Mouse (Mus musculus) heart, postnatal 14 days (tissue): ENCODE data around the gene Mta1. TPM values are rescaled to one million over a fixed set of nuclear protein-coding genes. Genes with fewer than 3 reads are reported as not detected.
A peak's percentile ranks its signal among the peaks of the same experiment; 100 is the strongest.

Experiments used
- DNase-seq, 2 experiments: peaks; one replicate each; pipeline ENCODE4 v3.0.0; 2021 to 2022
- intact Hi-C: fragments of 180-260 bp; cut with DNase I; formaldehyde crosslinking; loops from one replicate; pipeline ENCODE4 v1.15.1; 2025
- long read RNA-seq, 2 experiments: library from polyadenylated mRNA; stranded (forward); transcript quantifications; one replicate each; pipeline ENCODE4 v2.0.0; 2021
- total RNA-seq, 2 experiments: library from RNA; stranded (reverse); gene quantifications; 2 replicates each; pipeline ENCODE4 v1.2.3; 2021

The Mta1 gene
- 10 to 100 TPM; 45.1 to 46.8 TPM for total RNA-seq
- long read RNA-seq, experiment 1, transcript Mta1-204 (20 exons, 2,775 nt), result major isoform, 15 of 45 reads
- long read RNA-seq, experiment 1, partial matches to known transcripts, result 12 of 45 reads
- long read RNA-seq, experiment 1, other reads (novel, unspliced or antisense), result 18 of 45 reads
- long read RNA-seq, experiment 2, transcript Mta1-204 (20 exons, 2,775 nt), result major isoform, 10 of 33 reads
- long read RNA-seq, experiment 2, partial matches to known transcripts, result 14 of 33 reads
- long read RNA-seq, experiment 2, other reads (novel, unspliced or antisense), result 9 of 33 reads

DNA sequence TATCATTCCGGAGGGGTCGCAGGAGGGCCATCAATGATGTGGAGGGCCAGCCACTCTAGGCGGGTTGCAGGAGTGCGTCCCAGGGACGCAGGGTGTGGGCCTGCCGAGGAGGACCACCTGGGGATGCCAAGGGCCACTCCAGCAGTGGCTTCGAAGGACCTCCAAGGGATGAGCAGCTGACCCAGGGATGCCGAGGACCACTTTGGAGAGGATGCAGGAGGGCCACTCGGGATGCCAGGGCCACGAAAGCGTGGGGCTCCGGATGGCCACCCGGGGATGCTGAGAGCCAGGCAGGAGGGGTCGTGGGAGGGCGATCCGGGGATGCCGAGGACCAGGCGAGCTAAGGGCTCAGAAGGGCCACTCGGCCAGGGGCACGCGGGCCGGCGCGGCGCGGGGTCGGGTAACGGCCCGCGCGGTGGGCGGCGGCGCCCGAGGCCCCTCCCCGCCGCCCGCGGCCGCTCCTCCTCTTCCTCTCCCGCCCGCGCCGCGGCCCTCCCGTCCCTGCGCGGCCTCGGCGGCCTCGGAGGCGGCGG is at the start of gene Mta1:
Gene Mta1, plus strand, starts transcription at position 530 of the 533 bp plus-strand sequence.
- intact Hi-C loops, result no loop called here
- DNase-seq, result peak; percentile 70 to 78

DNA sequence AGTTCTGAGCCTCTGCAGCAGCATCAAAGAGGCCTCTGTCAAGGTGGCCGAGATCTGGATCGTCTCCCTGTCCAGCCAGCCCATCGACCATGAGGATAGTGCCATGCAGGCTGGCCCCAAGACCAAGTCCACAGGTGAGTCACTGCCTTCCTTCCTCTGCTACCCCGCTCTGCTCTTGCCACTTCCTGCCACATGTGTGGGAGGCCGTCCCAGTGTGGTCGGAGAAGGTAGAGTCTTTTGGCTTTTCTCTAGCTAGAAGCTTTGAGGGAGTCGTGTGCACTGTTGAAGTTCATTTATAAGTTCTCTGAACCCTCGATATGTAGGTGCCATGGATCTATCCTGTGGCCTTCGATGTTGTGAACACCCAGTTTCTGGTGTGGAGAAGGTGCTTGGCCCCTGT is 48.2 kb upstream of the Mta1 start:
- intact Hi-C loops, result no loop called here
- DNase-seq, result no peak

DNA sequence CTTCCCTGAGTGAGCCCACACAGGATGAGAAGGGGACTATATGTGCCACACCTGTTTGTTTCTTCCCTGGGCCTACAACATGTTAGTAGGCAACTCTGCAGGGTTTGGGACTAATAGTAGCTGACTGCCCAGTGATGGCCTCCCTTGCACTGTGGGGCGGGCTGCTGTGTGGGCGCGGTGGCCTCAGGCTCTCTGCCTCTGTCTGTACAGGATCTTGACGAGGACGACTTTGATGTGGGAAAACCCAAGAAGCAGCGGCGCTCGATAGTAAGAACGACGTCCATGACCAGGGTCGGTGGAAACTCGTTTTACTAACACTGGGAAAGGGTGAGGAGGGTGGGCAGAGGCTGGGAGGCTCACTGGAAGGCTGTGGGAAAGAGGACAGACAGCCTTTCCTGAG is 47.4 kb upstream of the Mta1 start:
- DNase-seq, result no peak
- intact Hi-C loops, result no loop called here

DNA sequence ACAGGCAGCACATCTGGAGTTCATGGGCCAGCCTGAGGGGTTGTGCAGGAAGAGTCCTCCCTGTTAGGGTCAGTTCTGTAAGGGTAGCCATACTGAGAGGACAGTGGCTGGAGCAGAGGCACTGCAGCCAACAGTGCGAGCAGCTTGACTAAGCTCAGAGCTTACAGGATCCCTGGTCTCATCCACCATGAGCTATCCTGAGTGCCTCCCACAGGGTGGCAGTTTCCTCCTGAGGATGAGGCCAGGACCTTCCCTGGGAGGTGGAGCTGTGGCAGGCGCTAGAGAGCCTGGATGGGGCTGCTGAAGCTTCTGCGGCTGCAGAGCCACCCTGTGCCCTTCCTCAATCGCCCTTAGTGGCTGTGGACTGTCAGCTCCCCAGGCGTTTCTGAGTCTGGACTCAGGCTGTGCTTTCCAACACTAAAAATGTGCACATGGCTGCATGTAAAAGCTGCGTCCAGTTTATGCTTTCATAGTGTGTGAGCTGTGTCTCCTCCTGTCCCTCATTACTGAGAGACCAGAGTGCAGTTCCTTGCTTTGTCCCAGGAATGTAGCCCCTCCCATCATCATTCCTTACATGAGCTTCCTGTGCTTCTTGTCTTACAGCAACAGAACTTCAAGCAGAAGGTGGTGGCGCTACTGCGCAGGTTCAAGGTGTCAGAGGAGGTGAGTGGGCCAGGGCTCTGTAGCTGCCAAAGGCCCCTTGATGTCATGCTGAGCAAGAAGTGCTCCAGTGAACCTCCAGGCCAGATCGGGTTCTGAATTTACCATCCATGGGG is 46.3 kb upstream of the Mta1 start:
- DNase-seq, result no peak
- intact Hi-C loops, result no loop called here

DNA sequence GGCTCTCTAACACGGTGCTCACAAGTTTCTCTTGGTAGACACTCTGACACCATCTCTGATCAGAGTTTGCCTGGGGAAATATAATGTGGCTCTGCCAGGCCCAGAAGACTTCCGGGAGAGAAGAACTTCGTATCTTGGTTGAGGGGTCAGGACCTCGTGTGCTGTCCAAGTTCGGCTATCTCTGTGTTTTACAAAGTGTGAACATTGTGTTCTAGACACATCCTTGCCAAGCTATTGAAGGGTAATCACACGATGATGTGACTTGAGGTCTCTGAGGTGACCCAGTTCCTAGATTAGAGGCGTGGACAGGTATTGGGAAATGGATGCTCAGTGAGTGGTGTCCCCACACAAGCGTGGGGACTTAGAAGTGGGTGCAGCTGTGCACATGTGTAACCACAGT is 42.0 kb upstream of the Mta1 start:
- no peak for DNase-seq
- intact Hi-C loops, result no loop called here

DNA sequence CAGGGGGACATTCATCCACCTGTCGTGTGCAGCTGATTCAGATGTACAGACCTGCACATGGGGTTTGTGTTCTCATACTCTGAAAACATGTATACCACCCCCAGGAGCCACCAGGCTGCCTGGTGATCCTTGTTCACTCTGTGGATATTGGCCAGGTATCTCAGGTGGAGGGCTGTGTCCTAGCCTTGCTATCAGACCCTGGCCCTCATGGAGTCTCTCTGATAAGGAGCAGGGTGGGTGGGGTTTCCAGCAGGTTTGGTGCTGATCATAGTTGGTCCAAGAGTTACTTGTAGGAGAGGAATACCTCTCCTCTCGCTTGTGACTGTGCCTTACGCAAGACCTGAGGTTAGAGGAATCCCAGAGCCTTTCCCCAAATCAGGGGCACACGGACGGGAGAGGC is 37.9 kb upstream of the Mta1 start:
- no peak for DNase-seq
- intact Hi-C loops, result no loop called here

DNA sequence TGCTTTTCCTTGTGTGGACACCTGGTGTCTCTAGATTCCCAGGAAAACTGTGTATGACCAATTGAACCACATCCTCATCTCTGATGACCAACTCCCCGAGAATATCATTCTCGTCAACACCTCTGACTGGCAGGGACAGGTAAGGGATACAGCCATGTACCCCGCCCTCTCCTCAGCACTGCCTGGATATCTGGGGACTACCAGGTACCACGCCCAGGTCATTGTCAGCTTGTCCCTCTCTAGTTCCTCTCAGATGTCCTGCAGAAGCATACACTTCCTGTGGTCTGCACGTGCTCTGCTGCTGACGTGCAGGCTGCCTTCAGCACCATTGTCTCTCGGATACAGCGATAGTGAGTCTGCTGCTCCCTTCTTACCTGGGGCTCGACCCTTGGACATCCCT is 36.5 kb upstream of the Mta1 start:
- DNase-seq, result no peak
- intact Hi-C loops, result no loop called here

DNA sequence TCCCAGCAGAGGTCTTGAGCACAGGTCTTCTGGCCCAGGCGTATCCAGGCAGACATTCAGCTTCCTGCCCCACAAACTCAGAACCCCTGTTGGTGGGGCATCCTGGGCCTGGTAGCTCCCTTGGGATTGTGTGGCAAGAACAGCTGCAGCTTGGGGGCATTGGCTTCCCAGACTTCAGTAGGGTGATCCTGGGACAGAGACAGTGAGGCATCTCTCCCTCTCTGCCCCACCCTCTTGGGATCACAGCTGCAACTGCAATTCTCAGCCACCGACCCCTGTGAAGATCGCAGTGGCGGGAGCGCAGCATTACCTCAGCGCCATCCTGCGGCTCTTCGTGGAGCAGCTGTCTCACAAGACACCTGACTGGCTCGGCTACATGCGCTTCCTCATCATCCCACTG is 35.9 kb upstream of the Mta1 start:
- DNase-seq, result no peak
- intact Hi-C loops, result no loop called here

DNA sequence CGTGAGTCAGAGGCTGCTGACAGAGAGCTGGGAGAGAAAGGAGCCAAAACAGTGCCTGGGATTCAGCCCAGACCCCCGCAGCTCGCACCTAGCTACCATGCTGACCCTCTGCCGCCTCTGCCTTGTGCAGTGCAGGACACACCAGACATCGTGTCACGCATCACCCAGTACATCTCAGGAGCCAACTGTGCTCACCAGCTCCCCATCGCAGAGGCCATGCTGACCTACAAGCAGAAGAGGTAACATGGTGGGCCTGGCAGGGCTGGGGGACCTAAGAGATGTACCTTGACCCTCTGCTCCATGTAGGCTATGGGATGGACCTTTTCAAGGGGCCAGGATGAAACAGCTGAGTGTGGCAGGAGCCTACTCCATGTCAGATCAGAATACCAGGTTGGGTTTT is 34.4 kb upstream of the Mta1 start:
- DNase-seq, result no peak
- intact Hi-C loops, result no loop called here

DNA sequence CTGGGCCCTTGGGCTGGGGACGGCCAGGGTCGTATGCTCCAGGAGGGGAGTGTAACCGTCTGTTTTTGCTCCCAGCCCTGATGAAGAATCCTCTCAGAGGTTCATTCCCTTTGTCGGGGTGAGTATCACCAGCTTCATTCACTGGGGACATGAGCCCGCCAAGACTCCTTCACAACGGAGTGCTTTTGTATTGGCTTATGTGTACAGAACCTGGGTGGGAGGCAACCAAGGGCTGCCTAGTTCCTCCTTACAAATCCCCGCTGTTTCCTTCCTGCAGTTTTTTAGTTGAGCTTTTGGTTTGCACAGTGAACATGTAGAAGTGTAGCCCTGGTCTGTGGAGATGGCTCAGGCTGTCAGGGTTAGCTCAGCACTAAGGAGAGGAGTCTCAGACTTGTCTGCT is 30.1 kb upstream of the Mta1 start:
- intact Hi-C loops, result no loop called here
- no peak for DNase-seq

DNA sequence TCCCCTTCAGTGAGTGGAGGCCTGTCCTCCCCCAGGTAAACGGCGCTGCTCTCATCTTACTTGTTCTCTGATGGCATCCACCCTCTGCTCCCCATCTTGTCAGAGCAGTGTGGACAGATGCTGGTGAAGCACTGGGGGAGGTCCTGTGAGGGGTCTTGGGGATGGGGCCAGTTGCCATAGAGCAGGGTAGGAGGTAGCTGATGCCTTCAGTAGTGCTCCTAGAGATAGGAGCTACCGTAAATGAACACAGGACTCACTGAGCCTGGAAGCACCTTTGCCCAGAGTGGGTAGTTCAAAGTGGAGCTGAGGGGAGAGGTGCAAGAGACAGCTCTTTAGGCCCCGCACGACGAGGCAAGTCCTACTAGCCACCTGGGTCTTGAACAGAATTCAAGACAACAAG is 28.7 kb upstream of the Mta1 start:
- intact Hi-C loops, result no loop called here
- DNase-seq, result no peak

DNA sequence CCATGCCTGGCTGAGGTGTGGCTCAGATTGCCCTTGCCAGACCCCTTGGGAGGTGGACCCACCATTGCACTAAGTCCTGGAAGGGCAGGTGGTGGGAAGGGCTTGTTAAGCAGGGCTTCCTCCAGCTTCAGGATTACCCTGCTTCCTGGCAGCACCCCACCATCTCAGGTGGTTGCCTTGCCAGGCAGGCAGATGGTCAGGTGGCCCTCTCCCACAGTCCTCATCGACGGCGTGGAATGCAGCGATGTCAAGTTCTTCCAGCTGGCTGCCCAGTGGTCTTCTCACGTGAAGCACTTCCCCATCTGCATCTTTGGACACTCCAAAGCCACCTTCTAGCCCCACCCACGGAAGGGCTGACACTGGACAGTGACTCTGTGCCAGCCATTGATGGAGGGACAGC is 26.8 kb upstream of the Mta1 start:
- DNase-seq, result no peak
- intact Hi-C loops, result loop anchor here (10.0 kb wide), 1 partner anchor 197 kb away; no protein-coding TSS in a partner anchor

DNA sequence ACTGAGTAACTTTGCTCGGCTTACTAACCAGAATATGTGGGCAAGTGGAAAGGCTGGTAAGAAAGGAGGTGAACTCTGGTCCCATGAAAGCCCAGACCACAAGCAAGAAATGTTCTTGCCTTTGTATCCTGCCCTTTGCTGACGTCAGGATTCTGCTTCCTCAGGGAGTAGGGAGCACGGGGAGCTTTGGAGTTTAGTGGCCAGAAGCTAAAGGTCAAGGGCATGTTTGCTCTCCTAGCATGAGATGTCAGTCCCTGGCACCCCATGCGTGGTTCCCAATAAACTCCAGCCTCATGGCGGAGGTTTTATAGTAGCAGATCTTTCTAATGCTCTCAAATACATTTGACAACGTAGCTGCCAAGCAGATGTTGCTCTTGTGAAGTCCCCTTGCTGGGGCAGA is 26.3 kb upstream of the Mta1 start:
- intact Hi-C loops, result loop anchor here (10.0 kb wide), 1 partner anchor 197 kb away; no protein-coding TSS in a partner anchor
- no peak for DNase-seq

DNA sequence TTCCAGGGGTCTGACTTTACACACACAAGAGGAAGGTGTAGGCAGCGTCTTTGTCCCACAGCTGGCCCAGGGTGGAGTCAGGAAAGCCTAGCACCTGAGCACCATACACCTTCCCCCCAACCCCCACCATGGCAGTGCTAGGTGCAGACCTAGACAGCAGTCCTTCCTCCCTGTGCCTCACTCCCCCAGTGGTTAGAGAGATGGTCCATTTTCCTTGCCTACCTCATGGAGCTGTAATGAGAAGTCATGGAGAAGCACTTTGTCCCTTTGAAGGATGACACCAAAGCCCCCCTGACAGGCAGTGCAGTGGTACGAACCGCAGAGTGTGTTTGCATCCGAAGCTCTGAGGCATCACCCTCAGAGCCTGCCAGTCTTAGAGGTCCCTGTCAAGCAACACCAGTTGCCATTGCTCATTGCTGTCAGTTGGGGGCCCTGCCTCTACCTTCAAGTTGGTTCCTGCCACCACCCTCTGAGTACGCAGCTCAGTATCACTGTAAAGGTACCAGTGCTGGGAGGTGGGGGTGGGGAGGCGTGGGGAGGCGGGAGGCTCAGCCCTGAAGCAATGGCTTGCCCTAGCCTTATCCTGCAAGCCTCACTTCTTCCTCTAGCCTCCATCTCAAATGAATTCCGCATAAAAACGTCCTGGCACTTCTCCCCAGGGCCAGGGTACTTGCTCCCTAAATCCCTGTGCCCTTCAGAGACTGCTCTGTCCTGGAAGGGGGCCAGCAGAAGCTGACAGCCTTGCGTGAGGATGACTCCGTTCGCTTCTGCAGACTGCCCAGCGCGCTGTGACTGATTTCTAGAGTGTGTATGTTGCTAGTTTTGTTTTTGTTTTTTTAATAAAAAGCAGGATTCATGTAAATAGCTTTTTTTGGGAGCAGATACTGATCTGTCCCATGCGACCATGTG is 24.4 kb upstream of the Mta1 start:
- intact Hi-C loops, result loop anchor here (2.0 to 10.0 kb wide), 3 partner anchors 59 to 199 kb away; partner anchors contain the start of gene Pacs2
- DNase-seq, result peak in 1 of 2 experiments; percentile 41

DNA sequence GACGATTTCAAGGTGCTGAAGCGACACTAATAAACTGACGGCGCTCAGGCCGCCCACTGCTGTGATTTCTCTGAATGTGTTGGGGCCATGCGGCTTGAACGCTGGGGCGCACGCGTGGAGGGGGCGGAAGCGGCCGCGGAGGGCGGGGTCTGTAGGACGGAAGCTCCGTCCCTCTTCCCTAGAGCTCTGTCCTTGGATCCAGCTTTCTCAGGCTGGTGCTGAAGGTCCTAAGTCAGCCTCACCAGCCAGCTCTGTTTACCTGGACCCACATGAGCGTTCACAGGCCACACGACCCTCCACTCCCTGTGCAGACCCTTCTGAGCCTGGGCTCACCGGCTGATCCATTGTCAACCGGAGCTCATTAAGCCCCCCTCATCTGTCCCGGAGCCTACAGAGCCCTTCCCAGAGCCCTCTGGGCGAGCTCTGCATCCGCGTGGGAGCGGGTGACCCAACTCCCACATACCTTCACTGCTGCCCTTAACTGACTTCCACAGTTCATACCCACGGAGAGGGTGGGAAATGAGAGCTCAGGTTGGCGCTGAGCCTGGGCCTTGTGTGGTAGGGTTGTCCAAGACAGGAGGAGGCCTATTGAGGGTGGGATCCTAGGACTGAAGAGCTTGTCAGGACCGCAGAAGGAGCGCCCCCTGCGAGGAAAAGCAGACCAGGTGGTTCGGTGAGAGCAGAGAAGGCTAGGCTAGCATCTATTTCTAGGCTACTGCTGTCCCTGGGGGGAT is 23.6 kb upstream of the Mta1 start, which contains the start of gene Tex22:
Gene Tex22, plus strand, starts transcription at position 174 of the 734 bp plus-strand sequence.
- intact Hi-C loops, result loop anchor here (2.0 to 10.0 kb wide), 3 partner anchors 60 to 200 kb away; partner anchors contain the start of gene Pacs2
- DNase-seq, result peak; percentile 87 to 90

DNA sequence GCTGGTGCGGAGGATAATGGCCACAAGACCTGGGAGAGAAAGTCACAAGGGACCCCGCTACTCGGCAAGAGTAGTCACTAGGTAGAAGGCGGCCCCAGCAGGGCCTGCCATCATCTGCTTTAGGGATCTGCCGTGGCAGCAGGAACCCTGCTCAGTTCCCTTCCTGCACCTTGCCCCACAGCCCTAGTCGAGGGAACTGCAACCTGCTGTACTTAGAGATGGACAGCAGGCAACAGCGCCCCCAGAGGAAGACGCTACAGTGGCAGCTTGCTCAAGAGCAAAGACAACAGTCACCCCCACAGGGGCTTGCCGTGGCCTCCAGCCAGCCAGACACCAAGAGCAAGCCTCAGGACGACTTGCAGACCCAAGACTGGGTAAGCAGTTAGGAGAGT is 23.0 kb upstream of the Mta1 start:
- intact Hi-C loops, result loop anchor here (2.0 to 10.0 kb wide), 3 partner anchors 60 to 200 kb away; partner anchors contain the start of gene Pacs2
- DNase-seq, result peak; percentile 86 to 90

DNA sequence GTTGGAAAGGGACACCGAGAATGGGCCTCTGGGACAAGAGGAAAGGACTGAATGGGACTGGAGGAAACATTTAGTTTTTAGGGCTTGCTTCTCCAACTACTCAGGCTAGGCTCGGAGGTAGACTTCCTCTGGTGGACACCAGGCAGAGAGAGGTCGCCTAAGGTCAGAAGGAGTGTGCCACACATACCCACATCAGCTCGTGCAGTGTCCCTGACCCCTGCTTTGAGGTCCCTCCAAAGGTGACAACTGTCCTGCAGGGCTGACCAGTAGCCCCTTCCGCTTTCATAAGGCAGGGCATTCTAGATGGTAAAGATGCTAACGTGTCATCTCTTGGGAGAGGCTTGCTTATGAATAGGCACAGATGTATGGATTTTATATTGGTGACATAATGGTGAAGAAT is 22.6 kb upstream of the Mta1 start:
- intact Hi-C loops, result loop anchor here (2.0 to 10.0 kb wide), 3 partner anchors 61 to 201 kb away; partner anchors contain the start of gene Pacs2
- DNase-seq, result no peak

DNA sequence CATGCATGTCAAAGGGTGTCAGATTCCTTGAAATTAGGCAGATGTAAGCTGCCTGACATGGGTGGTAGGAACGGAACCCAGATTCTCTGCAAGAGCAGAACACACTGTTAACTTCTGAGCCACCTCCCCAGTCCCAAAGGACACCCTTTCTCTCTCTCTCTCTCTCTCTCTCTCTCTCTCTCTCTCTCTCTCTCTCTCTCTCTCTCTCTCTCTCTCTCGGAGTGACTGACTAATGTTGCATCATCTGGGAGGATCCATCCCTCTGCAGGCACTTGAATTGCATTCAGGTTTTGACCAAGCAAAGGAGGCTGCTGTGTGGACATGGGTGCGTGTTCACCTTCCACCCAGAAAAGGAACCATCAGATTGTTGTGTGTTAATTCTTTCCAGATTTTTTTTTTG is 10.8 kb upstream of the Mta1 start:
- no peak for DNase-seq
- intact Hi-C loops, result no loop called here

DNA sequence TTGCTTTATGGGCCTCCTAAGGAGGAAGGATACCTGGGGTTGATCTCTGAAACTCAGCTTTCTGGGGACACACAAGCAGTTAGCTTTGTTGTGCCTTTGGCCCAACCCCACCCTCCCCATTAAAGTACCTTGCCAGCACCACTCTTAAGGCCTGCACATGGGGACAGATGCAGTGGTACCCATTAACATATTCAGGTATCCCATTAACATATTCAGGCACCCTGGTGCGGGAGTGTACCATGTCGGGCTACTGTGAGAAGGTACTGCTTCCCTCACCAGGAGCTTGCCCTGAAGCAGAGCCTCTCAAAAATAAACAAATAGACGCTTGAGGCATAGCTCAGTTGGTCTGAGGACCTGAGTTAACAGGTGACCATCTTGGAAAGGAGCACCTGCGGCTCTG is 10.1 kb upstream of the Mta1 start:
- intact Hi-C loops, result no loop called here
- no peak for DNase-seq

DNA sequence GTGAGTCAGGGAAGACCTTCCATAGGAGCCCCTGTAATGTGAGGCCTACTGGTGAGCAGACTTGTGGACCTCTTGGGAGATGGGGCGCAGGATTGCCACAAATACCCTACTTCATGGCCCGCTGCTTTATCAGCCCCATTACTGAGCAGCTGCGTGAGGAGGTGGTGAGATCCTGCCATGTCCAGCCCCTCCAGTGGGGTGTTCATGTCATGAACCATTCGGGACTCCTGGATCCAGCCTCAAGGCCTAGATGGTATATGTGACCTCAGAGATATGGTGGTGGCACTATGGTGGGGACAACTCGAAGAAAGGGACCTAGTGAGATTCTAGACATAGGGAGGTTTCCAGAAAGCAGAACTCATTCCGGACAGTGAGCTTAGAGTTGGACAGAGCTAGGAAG is 9.0 kb upstream of the Mta1 start:
- no peak for DNase-seq
- intact Hi-C loops, result no loop called here
